In the genomic region with DNA sequence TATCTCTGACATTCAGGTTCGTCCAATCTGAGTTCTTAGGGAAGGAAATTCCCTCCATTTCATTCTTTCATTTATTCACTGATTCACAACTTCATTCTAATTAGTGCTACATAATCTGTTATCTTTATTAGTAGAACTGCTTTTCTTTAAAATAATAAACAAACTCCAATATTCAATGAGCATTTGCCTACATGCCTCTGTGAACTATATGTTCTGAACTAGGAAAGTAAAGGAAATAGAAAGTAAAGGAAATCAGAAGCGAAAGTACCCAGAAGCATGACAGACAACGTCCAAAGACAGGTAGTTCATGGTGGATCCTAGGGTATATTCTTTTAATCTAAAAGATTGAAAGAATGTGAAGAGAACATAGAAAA, we compare ENCODE assay signal across 9 mouse cellular contexts. TPM values are rescaled to one million over a fixed set of nuclear protein-coding genes. Genes with fewer than 3 reads are reported as not detected.
A peak's percentile ranks its signal among the peaks of the same experiment; 100 is the strongest.
DNase-seq lines count a peak whose midpoint lies in the region; ATAC-seq and TF ChIP-seq lines count a peak whose summit lies in the region.
"Had no signal": no experiment of that assay in that cellular context is flagged by ENCODE, and none has a peak within 500 bp of the region (broad histone marks: within the 10 kb centered on the region; RNA-seq: fewer than 3 reads in every experiment).

No protein-coding gene starts in this region.

- no peaks in the 10 kb centered on the region for H3K27me3 ChIP-seq in heart, adult 2 months (ENCODE audit: control insufficient read depth, insufficient read depth, low read length)
- H3K27me3 ChIP-seq in CH12.LX (replicated peaks) = no peaks in the 10 kb centered on the region
- no peaks in the 10 kb centered on the region for H3K27me3 ChIP-seq in hindbrain, embryonic 10.5 days (ENCODE audit: insufficient read depth, poor library complexity, severe bottlenecking)
- no peaks in the 10 kb centered on the region for H3K27me3 ChIP-seq in liver, postnatal 0 days (ENCODE audit: insufficient read depth, low read length)

- intact Hi-C loops in heart, adult 2 months (cut with DNase I) = no loop called here

- no peak for TF ChIP-seq POLR2A in heart, adult 2 months (IDR thresholded peaks at IDR 0.05; ENCODE audit: insufficient read depth, low read depth, low read length)
- no peak for TF ChIP-seq POLR2A in CH12.LX (IDR thresholded peaks at IDR 0.05; ENCODE audit: low read depth, low read length)

- no peak overlapping the region for H3K4me2 ChIP-seq in CH12.LX (ENCODE audit: insufficient read depth, low read depth, poor library complexity, severe bottlenecking)
- H3K4me2 ChIP-seq in liver, postnatal 0 days (ENCODE audit: low read depth, low read length) = peak overlapping the region; percentile 83

- no peaks in the 10 kb centered on the region for H3K79me2 ChIP-seq in heart, adult 2 months (replicated peaks; ENCODE audit: control insufficient read depth, insufficient read depth, low read length)
- peaks cover 7% of the 10 kb centered on the region for H3K79me2 ChIP-seq in CH12.LX (replicated peaks; ENCODE audit: control insufficient read depth, extremely low read depth, insufficient read depth, poor library complexity, severe bottlenecking)

- no peaks in the 10 kb centered on the region for H3K4me1 ChIP-seq in heart, adult 2 months (ENCODE audit: control insufficient read depth, insufficient read depth, low read length)
- H3K4me1 ChIP-seq in CH12.LX (ENCODE audit: control insufficient read depth in 1 of 2, insufficient read depth in 2 of 2) = peaks cover 6 to 11% of the 10 kb centered on the region in 2 experiments; a peak in 2 of 4 replicates
- H3K4me1 ChIP-seq in hindbrain, embryonic 10.5 days (replicated peaks) = peaks cover 13% of the 10 kb centered on the region
- peaks cover 7% of the 10 kb centered on the region; the same call in 1 of the 2 replicates for H3K4me1 ChIP-seq in liver, postnatal 0 days (ENCODE audit: insufficient read depth)

- TF ChIP-seq EP300 in heart, adult 2 months (IDR thresholded peaks at IDR 0.05; ENCODE audit: insufficient read depth, low read depth, low read length) = no peak
- no peak for TF ChIP-seq EP300 in CH12.LX (IDR thresholded peaks at IDR 0.05; ENCODE audit: low read length)
- TF ChIP-seq EP300 in liver, postnatal 0 days (IDR thresholded peaks at IDR 0.05; ENCODE audit: low read depth) = no peak

- ATAC-seq in liver, postnatal 0 days = no peak

- H3K36me3 ChIP-seq in heart, adult 2 months (ENCODE audit: control insufficient read depth, insufficient read depth, low read length) = no peaks in the 10 kb centered on the region
- peaks cover 20 to 34% of the 10 kb centered on the region in 2 experiments for H3K36me3 ChIP-seq in CH12.LX (replicated peaks in 1 of 2; ENCODE audit: control insufficient read depth in 1 of 2, insufficient read depth in 1 of 2, low read length in 1 of 2)
- peaks cover 35% of the 10 kb centered on the region for H3K36me3 ChIP-seq in hindbrain, embryonic 10.5 days
- H3K36me3 ChIP-seq in liver, postnatal 0 days (replicated peaks; ENCODE audit: insufficient read depth, low read length) = peaks cover 25% of the 10 kb centered on the region

- WGBS in heart, adult 2 months = 68% methylated on average over 3 of the region's 3 CpGs
- 67% methylated on average over 3 of the region's 3 CpGs for WGBS in hindbrain, embryonic 10.5 days
- 64% methylated on average over 3 of the region's 3 CpGs for WGBS in liver, postnatal 0 days (ENCODE audit: insufficient replicate concordance)

- H3K9me3 ChIP-seq in CH12.LX (replicated peaks; ENCODE audit: low read length) = no peaks in the 10 kb centered on the region
- H3K9me3 ChIP-seq in hindbrain, embryonic 10.5 days = no peaks in the 10 kb centered on the region
- H3K9me3 ChIP-seq in liver, postnatal 0 days (ENCODE audit: low read length) = no peaks in the 10 kb centered on the region

- H3K9ac ChIP-seq in heart, adult 2 months (ENCODE audit: low read depth, low read length) = no peak overlapping the region
- H3K9ac ChIP-seq in CH12.LX (ENCODE audit: insufficient read depth, low read depth) = peak overlapping the region; percentile 8; the same call in 1 of the 2 replicates
- no peak overlapping the region for H3K9ac ChIP-seq in liver, postnatal 0 days (replicated peaks)

- DNase-seq in heart, adult 2 months = no peak
- no peak for DNase-seq in heart, adult 9 months (ENCODE audit: low spot score in 2 of 2)
- no peak for DNase-seq in CH12.LX (ENCODE audit: extremely low read depth)
- no peak for DNase-seq in hindbrain, embryonic 10.5 days (ENCODE audit: low spot score)
- DNase-seq in liver, postnatal 0 days = no peak
- no peak for DNase-seq in embryo, embryonic 11 days
- no peak for DNase-seq in spleen, postnatal 10 days (ENCODE audit: low spot score in 2 of 2)
- no peak for DNase-seq in adrenal gland, adult 8-10 months

- in situ Hi-C loops in CH12.LX (cut with MboI; ENCODE audit: low pct_ligation_motif_present, low pct_unique_long_range_greater_than_20kb, low sequenced_read_pairs) = no loop called here

- dilution Hi-C loops in CH12.LX (cut with MboI; ENCODE audit: extremely low pct_ligation_motif_present, extremely low pct_unique_long_range_greater_than_20kb, low sequenced_read_pairs) = no loop called here

- peak overlapping the region; percentile 70 for H3K27ac ChIP-seq in heart, adult 2 months
- no peak overlapping the region for H3K27ac ChIP-seq in CH12.LX (ENCODE audit: insufficient read depth, low read depth)
- H3K27ac ChIP-seq in hindbrain, embryonic 10.5 days = peak overlapping the region; percentile 95
- H3K27ac ChIP-seq in liver, postnatal 0 days (ENCODE audit: low read depth) = no peak overlapping the region

- no peak for TF ChIP-seq RAD21 in CH12.LX (IDR thresholded peaks at IDR 0.05; ENCODE audit: low read depth, low read length)

- no peak for TF ChIP-seq CTCF in heart, adult 2 months (IDR thresholded peaks at IDR 0.05)
- TF ChIP-seq CTCF in CH12.LX (conservative IDR thresholded peaks at IDR 0.05 in 1 of 2, IDR thresholded peaks at IDR 0.05 in 1 of 2; ENCODE audit: low read depth in 2 of 2, low read length in 2 of 2) = no peak
- no peak for TF ChIP-seq CTCF in liver, postnatal 0 days (IDR thresholded peaks at IDR 0.05; ENCODE audit: low read depth)

- peak overlapping the region; percentile 73 for H3K4me3 ChIP-seq in heart, adult 2 months
- peak overlapping the region in 2 of 3 experiments; percentile 23 to 74 for H3K4me3 ChIP-seq in CH12.LX (replicated peaks in 1 of 3; ENCODE audit: low read depth in 2 of 3, low read length in 2 of 3, poor library complexity in 1 of 3)
- H3K4me3 ChIP-seq in hindbrain, embryonic 10.5 days = peak overlapping the region; percentile 85
- no peak overlapping the region for H3K4me3 ChIP-seq in liver, postnatal 0 days (ENCODE audit: low read depth, low read length)

TF ChIP-seq in CH12.LX, 34 proteins besides CTCF, POLR2A, EP300 and RAD21:
- TF ChIP-seq TCF12 (IDR thresholded peaks at IDR 0.05; ENCODE audit: low read depth, low read length) (no peak), MAX (IDR thresholded peaks at IDR 0.05; ENCODE audit: low read length) (no peak), NELFE (IDR thresholded peaks at IDR 0.05; ENCODE audit: low read depth, low read length) (no peak), CHD2 (IDR thresholded peaks at IDR 0.05; ENCODE audit: low read length) (no peak), ETS1 (conservative IDR thresholded peaks at IDR 0.05; ENCODE audit: low read depth, low read length) (no peak), ZNF384 (IDR thresholded peaks at IDR 0.05; ENCODE audit: low read depth, low read length) (no peak), ELF1 (IDR thresholded peaks at IDR 0.05; ENCODE audit: low read depth, low read length) (no peak), NRF1 (IDR thresholded peaks at IDR 0.05; ENCODE audit: low read depth, low read length) (no peak), CHD1 (IDR thresholded peaks at IDR 0.05; ENCODE audit: low read depth, low read length) (no peak), MXI1 (IDR thresholded peaks at IDR 0.05; ENCODE audit: low read depth, low read length) (no peak)

RNA-seq across cellular contexts. Expression of a gene that starts 0.4 kb away (rescaled TPM):
- total RNA-seq in heart, adult 2 months (2021) = 1 to 10 TPM; 2.6 to 3.6 TPM
- polyA plus RNA-seq in heart, adult 2 months (2012; rRNA removed) = 3.7 and 4.8 TPM in 2 replicates
- total RNA-seq in CH12.LX (2012; rRNA removed) = 53.3 and 74.5 TPM in 2 replicates
- total RNA-seq in CH12.LX (2014; rRNA removed) = 87.9 and 95.7 TPM in 2 replicates
- 66.9 and 81.2 TPM in 2 replicates for polyA plus RNA-seq in CH12.LX (2012; ENCODE audit: insufficient read length, low read depth)
- 132 and 144 TPM in 2 replicates for polyA plus RNA-seq in hindbrain, embryonic 10.5 days (2016; fragmentation: Nextera tagmentation; extraction: Ambion mirVana)
- polyA plus RNA-seq in liver, postnatal 0 days (2015; fragmentation: Nextera tagmentation; extraction: Ambion mirVana) = 26.7 and 28.5 TPM in 2 replicates
- total RNA-seq in adrenal gland, adult 8-10 months (2022) = 10 to 100 TPM; 17.2 to 20.0 (median 17.3) TPM

RNA-seq across cellular contexts. Expression of a gene that starts 45.6 kb away (rescaled TPM):
- not detected for total RNA-seq in heart, adult 2 months (2021)
- not detected in 2 replicates for polyA plus RNA-seq in heart, adult 2 months (2012; rRNA removed)
- total RNA-seq in CH12.LX (2012; rRNA removed) = not detected in 2 replicates
- not detected in 2 replicates for total RNA-seq in CH12.LX (2014; rRNA removed)
- polyA plus RNA-seq in CH12.LX (2012; ENCODE audit: insufficient read length, low read depth) = not detected in 2 replicates
- polyA plus RNA-seq in hindbrain, embryonic 10.5 days (2016; fragmentation: Nextera tagmentation; extraction: Ambion mirVana) = 0.14 and 0.19 TPM in 2 replicates
- polyA plus RNA-seq in liver, postnatal 0 days (2015; fragmentation: Nextera tagmentation; extraction: Ambion mirVana) = 0.04 TPM in 1 of 2 replicates, not detected in the other
- not detected for total RNA-seq in adrenal gland, adult 8-10 months (2022)
- total RNA-seq: adrenal gland, postnatal 25 days had no signal

Comparison
In these comparisons a context has a peak if more than half of its experiments do, and no peak if none do; other contexts are left out.
1. H3K27ac ChIP-seq: peak in heart, adult 2 months (single experiment) and hindbrain, embryonic 10.5 days (single experiment); none in CH12.LX (single experiment) and liver, postnatal 0 days (single experiment).